Mouse (Mus musculus) layer of hippocampus, adult 18-20 months (tissue): ENCODE data around the gene Myog. TPM values are rescaled to one million over a fixed set of nuclear protein-coding genes. Genes with fewer than 3 reads are reported as not detected.

Experiments
- DNase-seq, 2 experiments: peaks; one replicate each; pipeline ENCODE4 v3.0.0; 2022; ENCODE audit warnings: low spot score in 2 of 2
- total RNA-seq, 2 experiments: library from RNA; stranded (reverse); gene quantifications; 2 replicates each; pipeline ENCODE4 v1.2.3; 2021

Gene Myog
- total RNA-seq, 2 experiments from 2014 or later: not detected

- peak in 1 of 2 experiments; percentile 42 for DNase-seq
Observed at GRCm38 (mm10) chr1:134283108-134283507, 6.7 kb upstream of the Myog start.

- no peak for DNase-seq
Observed at GRCm38 (mm10) chr1:134285458-134286120, 4.2 kb upstream of the Myog start.

- no peak for DNase-seq
Observed at GRCm38 (mm10) chr1:134288239-134288638, 1.6 kb upstream of the Myog start.

- DNase-seq: no peak
Observed at GRCm38 (mm10) chr1:134290300-134290699, 511 bp downstream of the Myog start.

- DNase-seq: peak in 1 of 2 experiments; percentile 36
Observed at GRCm38 (mm10) chr1:134290909-134291308, 1.1 kb downstream of the Myog start.

DNA sequence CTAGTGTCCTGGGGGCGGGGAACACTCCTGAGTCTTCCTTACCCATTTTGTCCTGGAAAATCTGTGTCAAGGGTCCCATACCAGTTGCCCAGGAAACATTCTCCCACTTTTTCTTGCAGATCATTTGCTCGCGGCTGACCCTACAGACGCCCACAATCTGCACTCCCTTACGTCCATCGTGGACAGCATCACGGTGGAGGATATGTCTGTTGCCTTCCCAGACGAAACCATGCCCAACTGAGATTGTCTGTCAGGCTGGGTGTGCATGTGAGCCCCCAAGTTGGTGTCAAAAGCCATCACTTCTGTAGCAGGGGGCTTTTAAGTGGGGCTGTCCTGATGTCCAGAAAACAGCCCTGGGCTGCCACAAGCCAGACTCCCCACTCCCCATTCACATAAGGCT is 1.8 kb downstream of the Myog start:
- DNase-seq: no peak

DNA sequence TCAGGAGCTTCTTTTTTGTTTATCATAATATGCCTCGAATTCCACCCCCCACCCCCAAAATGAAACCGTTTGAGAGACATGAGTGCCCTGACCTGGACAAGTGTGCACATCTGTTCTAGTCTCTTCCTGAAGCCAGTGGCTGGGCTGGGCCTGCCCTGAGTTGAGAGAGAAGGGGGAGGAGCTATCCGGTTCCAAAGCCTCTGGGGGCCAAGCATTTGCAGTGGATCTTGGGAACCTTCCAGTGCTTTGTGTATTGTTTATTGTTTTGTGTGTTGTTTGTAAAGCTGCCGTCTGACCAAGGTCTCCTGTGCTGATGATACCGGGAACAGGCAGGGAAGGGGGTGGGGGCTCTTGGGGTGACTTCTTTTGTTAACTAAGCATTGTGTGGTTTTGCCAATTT is 2.3 kb downstream of the Myog start:
- peak in 1 of 2 experiments; percentile 26 for DNase-seq

GRCm38 (mm10) chr1:134292601-134293000 is 2.8 kb downstream of the Myog start:
- DNase-seq: no peak

- no peak for DNase-seq
Observed at GRCm38 (mm10) chr1:134293276-134293675, 3.5 kb downstream of the Myog start.

DNA sequence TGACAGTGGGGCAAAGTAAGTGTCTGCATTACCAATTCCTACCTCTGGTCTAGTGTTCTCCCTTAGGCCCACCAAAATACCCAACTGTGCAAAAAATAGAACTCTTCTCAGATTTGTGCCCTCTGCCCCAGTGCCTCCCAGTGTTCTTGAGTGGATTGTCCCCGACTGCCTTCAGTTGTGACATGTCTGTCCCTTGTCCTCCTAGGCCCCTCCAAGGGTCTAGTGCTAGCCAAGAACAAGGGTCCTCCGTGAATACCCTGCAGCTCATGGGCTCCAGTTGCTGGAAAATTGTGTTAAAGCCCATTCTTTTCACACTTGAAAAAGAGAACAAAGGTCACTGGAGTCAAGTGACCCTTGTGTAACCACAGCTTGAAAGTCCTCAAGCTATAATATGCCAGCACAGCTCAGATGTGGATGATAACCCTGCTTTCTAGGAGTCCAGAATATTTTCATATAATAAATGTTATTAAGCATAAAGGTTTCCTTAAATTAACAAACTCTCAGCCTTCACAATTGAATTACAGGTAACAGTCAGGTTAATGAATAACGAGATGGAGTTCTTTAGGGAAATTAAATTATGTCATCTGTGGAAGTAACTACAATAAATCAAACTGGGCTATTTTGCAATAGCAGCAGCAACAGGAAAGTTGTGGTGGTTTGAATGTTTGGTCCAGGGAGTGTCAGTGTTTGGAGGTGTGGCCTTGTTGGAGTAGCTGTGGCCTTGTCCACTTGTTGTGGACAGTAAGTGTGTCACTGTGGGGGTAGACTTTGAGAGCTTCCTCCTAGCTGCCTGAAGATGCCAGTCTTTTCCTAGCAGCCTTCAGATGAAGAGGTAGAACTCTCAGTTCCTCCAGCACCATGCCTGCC is 4.2 kb downstream of the Myog start:
- no peak for DNase-seq

DNA sequence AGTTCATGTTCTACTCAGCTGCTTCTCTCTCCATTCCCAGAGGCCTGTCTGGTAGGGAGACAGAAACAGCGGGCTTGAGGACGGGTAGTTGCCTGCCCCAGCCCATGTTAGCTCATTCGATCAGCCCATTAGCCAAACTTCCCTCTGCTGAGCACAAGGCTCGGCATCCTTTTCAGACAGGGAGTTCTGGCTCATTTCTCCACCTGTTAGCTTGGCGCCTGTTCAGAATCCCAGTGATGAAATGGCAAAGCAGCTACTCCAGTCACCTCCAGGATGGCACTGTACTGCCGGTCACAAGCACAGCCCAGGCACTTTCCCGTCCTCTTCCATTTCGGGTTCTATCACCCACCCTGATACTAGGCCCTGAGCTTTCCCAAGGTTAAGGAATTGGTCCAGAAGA is 7.5 kb downstream of the Myog start:
- peak; percentile 55 to 83 for DNase-seq

DNA sequence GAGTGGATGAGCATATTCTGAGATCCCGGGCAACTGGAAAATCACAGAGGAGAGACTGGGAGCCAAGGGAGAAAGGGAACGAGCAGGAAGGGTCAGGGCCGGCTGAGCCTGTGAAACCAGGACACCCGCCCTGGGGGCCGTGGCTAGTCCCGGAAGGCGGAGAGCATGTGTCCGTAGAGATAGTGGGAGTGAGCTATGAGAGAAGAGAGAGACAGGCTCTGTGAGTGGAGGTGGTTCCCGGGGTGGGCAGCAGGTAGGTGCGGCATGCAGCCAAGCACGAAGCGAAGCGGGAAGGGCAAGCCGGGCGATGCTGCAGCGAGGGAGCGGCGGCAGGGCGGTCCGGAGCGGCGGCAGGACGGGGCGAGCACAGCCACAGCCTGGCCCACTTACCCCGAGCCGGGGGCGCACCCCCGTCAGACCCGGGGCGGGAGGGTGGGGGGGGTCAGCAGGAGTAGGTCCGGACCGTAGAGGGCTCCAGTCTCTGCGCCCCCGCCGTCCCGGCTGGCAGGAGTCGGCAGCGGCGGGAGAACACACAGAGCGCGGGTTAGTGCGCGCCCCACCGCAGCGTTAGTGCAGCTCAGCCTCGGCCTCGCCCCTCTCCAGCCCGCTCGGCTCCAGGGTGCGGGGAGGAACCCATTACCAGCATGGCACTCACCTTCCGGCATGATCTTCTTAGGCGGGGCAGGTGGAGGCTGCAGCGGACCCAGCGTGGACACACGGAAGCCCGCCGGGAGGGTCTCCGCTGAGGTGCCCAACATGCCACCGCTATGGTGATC is 9.0 kb downstream of the Myog start:
- no peak for DNase-seq

GRCm38 (mm10) chr1:134302568-134303238 is 12.9 kb downstream of the Myog start:
- DNase-seq: no peak

GRCm38 (mm10) chr1:134304940-134305339 is 15.2 kb downstream of the Myog start:
- DNase-seq: no peak

GRCm38 (mm10) chr1:134307409-134307808 is 17.6 kb downstream of the Myog start:
- DNase-seq: no peak

- no peak for DNase-seq
Observed at GRCm38 (mm10) chr1:134310291-134310690, 20.5 kb downstream of the Myog start.

GRCm38 (mm10) chr1:134310729-134311128 is 20.9 kb downstream of the Myog start:
- no peak for DNase-seq

- peak in 1 of 2 experiments; percentile 74 for DNase-seq
Observed at GRCm38 (mm10) chr1:134311760-134312159, 22.0 kb downstream of the Myog start.

DNA sequence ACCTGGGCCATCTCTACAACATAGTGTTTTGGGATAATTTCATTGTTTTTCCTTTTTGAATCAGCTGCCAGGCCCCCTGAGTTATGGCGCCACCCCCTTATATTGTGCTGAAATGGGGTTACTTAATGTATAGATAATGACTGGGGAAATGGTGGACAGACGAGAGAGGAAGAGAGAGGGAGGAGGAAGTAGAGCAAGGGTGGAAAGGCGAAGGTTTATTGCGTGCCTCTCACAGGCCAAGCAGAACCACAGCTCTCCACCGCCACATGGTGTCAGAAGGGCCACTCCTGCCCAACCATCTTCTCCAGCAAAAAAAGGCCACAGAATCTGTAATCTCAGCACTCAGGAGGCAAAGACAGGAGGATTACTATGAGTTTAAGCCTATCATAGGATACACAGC is 25.4 kb downstream of the Myog start:
- DNase-seq: no peak

- DNase-seq: no peak
Observed at GRCm38 (mm10) chr1:134316361-134316760, 26.6 kb downstream of the Myog start.

DNA sequence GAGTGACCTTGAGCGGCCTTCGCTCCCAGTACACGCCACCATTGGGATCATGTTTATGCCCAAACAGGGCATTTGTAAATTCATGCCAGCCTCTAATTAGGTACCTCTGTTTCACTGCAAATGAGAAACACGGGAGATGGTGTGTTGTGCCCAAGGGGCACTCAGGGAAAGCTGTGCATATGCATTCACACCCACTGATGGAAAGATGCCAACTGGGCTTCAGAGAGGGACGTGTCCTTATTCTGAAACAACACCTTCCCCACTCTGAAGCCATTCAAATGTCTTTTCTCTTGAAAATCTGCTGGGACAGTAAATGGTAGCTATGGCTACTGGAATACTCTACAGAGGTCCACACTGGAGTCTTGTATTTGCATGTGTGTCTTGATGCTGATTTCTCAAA is 28.5 kb downstream of the Myog start:
- DNase-seq: no peak
